Mouse (Mus musculus) thymus, adult 2 months (tissue): Measurements from ENCODE around the gene Myo18a.

Experiments
- CTCF ChIP-seq: fragments of 200-500 bp; IDR thresholded peaks from 2 replicates; pipeline ENCODE4 v1.5.1; 2012; ENCODE audit warnings: mild to moderate bottlenecking, control low read depth, low read length, moderate library complexity, borderline replicate concordance; ENCODE audit not compliant: control insufficient read depth, poor library complexity, insufficient read depth; ENCODE audit errors: extremely low read depth
- POLR2A ChIP-seq: fragments of 200-500 bp; IDR thresholded peaks from 2 replicates; pipeline ENCODE4 v1.6.1; 2012; ENCODE audit warnings: mild to moderate bottlenecking, low read length, control low read depth, moderate library complexity; ENCODE audit not compliant: control insufficient read depth, poor library complexity, insufficient read depth; ENCODE audit errors: extremely low read depth

DNA sequence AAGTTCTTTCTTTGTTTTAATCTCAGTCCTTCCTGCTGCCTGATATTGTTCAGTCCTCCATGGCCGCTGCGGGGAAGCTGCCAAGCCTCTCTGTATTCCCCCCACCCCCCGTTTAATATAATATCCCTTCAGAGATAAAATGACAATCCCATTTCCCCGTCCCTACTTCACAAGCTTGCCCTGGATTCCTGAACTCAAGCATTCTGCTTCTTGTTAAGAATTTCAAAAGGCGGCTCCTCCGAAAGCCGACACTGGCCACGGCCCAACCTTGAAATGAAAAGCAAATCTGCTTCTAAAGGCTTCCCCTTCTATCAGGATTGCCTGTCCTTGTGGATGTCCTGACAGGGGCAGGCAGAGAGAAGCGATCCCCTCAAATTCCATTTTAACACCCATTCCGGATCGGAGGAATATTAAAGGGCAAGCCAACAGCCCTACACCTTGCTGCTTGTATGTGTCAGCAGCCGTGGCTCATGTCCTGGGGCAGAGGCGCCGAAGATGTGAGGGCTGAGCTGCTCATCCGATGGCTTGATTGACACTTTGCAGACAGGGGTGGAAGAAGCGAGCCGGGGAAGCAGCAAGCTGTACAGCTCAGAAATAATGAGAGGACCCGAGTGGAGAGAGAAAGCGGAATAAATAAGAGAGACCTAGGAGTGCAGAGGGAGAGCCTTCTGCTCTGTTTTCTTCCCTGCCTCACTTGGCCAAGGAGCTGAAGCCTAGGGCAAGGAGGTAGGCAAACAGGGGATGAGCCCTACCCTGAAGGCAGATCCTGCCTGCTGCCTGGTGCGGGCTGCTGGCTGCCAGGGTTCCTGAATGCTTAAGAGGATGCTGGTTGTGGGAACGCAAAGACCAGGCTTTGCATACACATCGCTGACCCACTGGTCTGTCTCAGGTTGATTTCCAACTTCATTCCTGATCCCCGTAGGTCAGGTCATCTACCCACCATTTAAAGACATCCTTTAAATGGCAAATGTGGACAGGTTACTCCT, 134.1 kb downstream of the Myo18a start:
- TF ChIP-seq CTCF = no peak
- no peak for TF ChIP-seq POLR2A
